8 mouse cellular contexts compared by ENCODE assay signal in genomic region chr17:29031771-29032273, GRCm38 (mm10). TPM values are rescaled to one million over a fixed set of nuclear protein-coding genes. Genes with fewer than 3 reads are reported as not detected.
A peak's percentile ranks its signal among the peaks of the same experiment; 100 is the strongest.
DNase-seq lines count a peak whose midpoint lies in the region; ATAC-seq and TF ChIP-seq lines count a peak whose summit lies in the region.

No protein-coding gene starts in this region.

- H3K4me2 ChIP-seq in lung, embryonic 16.5 days (ENCODE audit: low read depth, low read length): peak overlapping the region; percentile 86
- peak overlapping the region; percentile 80 for H3K4me2 ChIP-seq in liver, embryonic 12.5 days

- no peak for TF ChIP-seq POLR2A in small intestine, adult 2 months (IDR thresholded peaks at IDR 0.05; ENCODE audit: low read depth, low read length)

- peak overlapping the region; percentile 99 for H3K27ac ChIP-seq in lung, embryonic 16.5 days (ENCODE audit: low read length)
- H3K27ac ChIP-seq in hindbrain, embryonic 10.5 days: peak overlapping the region; percentile 99
- H3K27ac ChIP-seq in liver, embryonic 12.5 days: peak overlapping the region; percentile 96
- peak overlapping the region; percentile 97 for H3K27ac ChIP-seq in small intestine, adult 2 months (ENCODE audit: insufficient read depth, low read depth, low read length)

- WGBS in lung, embryonic 16.5 days: under 1% methylated on average over 26 of the region's 26 CpGs
- under 1% methylated on average over 26 of the region's 26 CpGs for WGBS in hindbrain, embryonic 10.5 days
- under 1% methylated on average over 26 of the region's 26 CpGs for WGBS in liver, embryonic 12.5 days (ENCODE audit: insufficient replicate concordance)
- WGBS in small intestine, adult 2 months: under 1% methylated on average over 26 of the region's 26 CpGs

- H3K4me3 ChIP-seq in lung, embryonic 16.5 days (ENCODE audit: low read length): peak overlapping the region; percentile 73
- H3K4me3 ChIP-seq in hindbrain, embryonic 10.5 days: peak overlapping the region; percentile 88
- peak overlapping the region; percentile 77 for H3K4me3 ChIP-seq in liver, embryonic 12.5 days
- peak overlapping the region; percentile 94 for H3K4me3 ChIP-seq in small intestine, adult 2 months (ENCODE audit: low read depth, low read length)

- no peak for TF ChIP-seq CTCF in small intestine, adult 2 months (IDR thresholded peaks at IDR 0.05; ENCODE audit: extremely low read depth, insufficient read length, insufficient replicate concordance, low read depth, low read length)

- peaks cover 7% of the 10 kb centered on the region for H3K36me3 ChIP-seq in lung, embryonic 16.5 days (ENCODE audit: control insufficient read depth, insufficient read depth, low read length)
- peaks cover 28% of the 10 kb centered on the region for H3K36me3 ChIP-seq in hindbrain, embryonic 10.5 days
- H3K36me3 ChIP-seq in liver, embryonic 12.5 days: peaks cover 32% of the 10 kb centered on the region
- H3K36me3 ChIP-seq in small intestine, adult 2 months (ENCODE audit: control insufficient read depth, insufficient read depth, low read length): peaks cover 8% of the 10 kb centered on the region

- no peak for DNase-seq in lung, postnatal 4 days
- DNase-seq in hindbrain, embryonic 10.5 days (ENCODE audit: low spot score): no peak
- DNase-seq in frontal cortex, adult 2 months (ENCODE audit: extremely low spot score in 1 of 2, low spot score in 1 of 2): no peak
- DNase-seq in layer of hippocampus, adult 9-10 months (ENCODE audit: low spot score): no peak

- peak; percentile 25 for ATAC-seq in lung, embryonic 16.5 days (ENCODE audit: low read depth)
- peak; percentile 15 for ATAC-seq in common myeloid progenitor, adult 5-6 weeks (replicated peaks; ENCODE audit: low read depth, poor library complexity, severe bottlenecking)
- peak; percentile 41 for ATAC-seq in liver, embryonic 12.5 days

- H3K9me3 ChIP-seq in lung, embryonic 16.5 days (ENCODE audit: control insufficient read depth, low read length): no peaks in the 10 kb centered on the region
- no peaks in the 10 kb centered on the region for H3K9me3 ChIP-seq in hindbrain, embryonic 10.5 days
- H3K9me3 ChIP-seq in liver, embryonic 12.5 days (replicated peaks): no peaks in the 10 kb centered on the region

- H3K4me1 ChIP-seq in lung, embryonic 16.5 days (replicated peaks; ENCODE audit: control insufficient read depth, insufficient read depth, low read length): peaks cover 16% of the 10 kb centered on the region
- peaks cover 33% of the 10 kb centered on the region for H3K4me1 ChIP-seq in hindbrain, embryonic 10.5 days (replicated peaks)
- H3K4me1 ChIP-seq in liver, embryonic 12.5 days: peaks cover 36% of the 10 kb centered on the region
- H3K4me1 ChIP-seq in small intestine, adult 2 months (ENCODE audit: control insufficient read depth, insufficient read depth, insufficient read length, low read length): no peaks in the 10 kb centered on the region

- no peaks in the 10 kb centered on the region for H3K27me3 ChIP-seq in lung, embryonic 16.5 days (ENCODE audit: control insufficient read depth, insufficient read depth, low read depth, low read length)
- H3K27me3 ChIP-seq in hindbrain, embryonic 10.5 days (ENCODE audit: insufficient read depth, poor library complexity, severe bottlenecking): no peaks in the 10 kb centered on the region
- no peaks in the 10 kb centered on the region; the same call in 1 of the 2 replicates for H3K27me3 ChIP-seq in liver, embryonic 12.5 days (replicated peaks)
- H3K27me3 ChIP-seq in small intestine, adult 2 months (ENCODE audit: control insufficient read depth, insufficient read depth, low read length): no peaks in the 10 kb centered on the region

- peak overlapping the region; percentile 99 for H3K9ac ChIP-seq in lung, embryonic 16.5 days (ENCODE audit: low read length)
- peak overlapping the region; percentile 95 for H3K9ac ChIP-seq in liver, embryonic 12.5 days

RNA-seq across cellular contexts. Expression of gene Srsf3, which starts 0.6 kb away (rescaled TPM):
- polyA plus RNA-seq in lung, embryonic 16.5 days (2015; fragmentation: Nextera tagmentation; extraction: Ambion mirVana): 563 and 593 TPM in 2 replicates
- total RNA-seq in common myeloid progenitor, adult 5-6 weeks (2017): 954 and 1,077 TPM in 2 replicates
- 723 and 795 TPM in 2 replicates for polyA plus RNA-seq in hindbrain, embryonic 10.5 days (2016; fragmentation: Nextera tagmentation; extraction: Ambion mirVana)
- 372 and 377 TPM in 2 replicates for polyA plus RNA-seq in liver, embryonic 12.5 days (2016; fragmentation: Nextera tagmentation; extraction: Ambion mirVana)
- polyA plus RNA-seq in small intestine, adult 2 months (2012; rRNA removed): 35.9 and 69.4 TPM in 2 replicates
- 135 and 141 TPM in 2 replicates for polyA plus RNA-seq in frontal cortex, adult 2 months (2012; rRNA removed)

RNA-seq across cellular contexts. Expression of gene Stk38, which starts 24.0 kb away (rescaled TPM):
- polyA plus RNA-seq in lung, embryonic 16.5 days (2015; fragmentation: Nextera tagmentation; extraction: Ambion mirVana): 103 and 113 TPM in 2 replicates
- 94.7 and 123 TPM in 2 replicates for total RNA-seq in common myeloid progenitor, adult 5-6 weeks (2017)
- 131 and 133 TPM in 2 replicates for polyA plus RNA-seq in hindbrain, embryonic 10.5 days (2016; fragmentation: Nextera tagmentation; extraction: Ambion mirVana)
- 56.7 and 58.2 TPM in 2 replicates for polyA plus RNA-seq in liver, embryonic 12.5 days (2016; fragmentation: Nextera tagmentation; extraction: Ambion mirVana)
- 35.5 and 105 TPM in 2 replicates for polyA plus RNA-seq in small intestine, adult 2 months (2012; rRNA removed)
- 80.7 and 86.2 TPM in 2 replicates for polyA plus RNA-seq in frontal cortex, adult 2 months (2012; rRNA removed)

RNA-seq across cellular contexts. Expression of gene Cdkn1a, which starts 59.0 kb away (rescaled TPM):
- polyA plus RNA-seq in lung, embryonic 16.5 days (2015; fragmentation: Nextera tagmentation; extraction: Ambion mirVana): 41.3 and 43.7 TPM in 2 replicates
- total RNA-seq in common myeloid progenitor, adult 5-6 weeks (2017): 3.7 and 7.9 TPM in 2 replicates
- polyA plus RNA-seq in hindbrain, embryonic 10.5 days (2016; fragmentation: Nextera tagmentation; extraction: Ambion mirVana): 29.9 and 36.0 TPM in 2 replicates
- 8.3 and 9.6 TPM in 2 replicates for polyA plus RNA-seq in liver, embryonic 12.5 days (2016; fragmentation: Nextera tagmentation; extraction: Ambion mirVana)
- 85.1 and 293 TPM in 2 replicates for polyA plus RNA-seq in small intestine, adult 2 months (2012; rRNA removed)
- 37.7 and 55.8 TPM in 2 replicates for polyA plus RNA-seq in frontal cortex, adult 2 months (2012; rRNA removed)
